Mouse (Mus musculus) layer of hippocampus, adult 9-10 months (tissue): ENCODE measurements around the gene Krt36.

Experiments
- DNase-seq: peaks from one replicate; pipeline ENCODE4 v3.0.0; 2022; ENCODE audit warnings: low spot score

Gene Krt36

GRCm38 (mm10) chr11:100088378-100089025 is 16.9 kb downstream of the Krt36 start:
- no peak for DNase-seq

GRCm38 (mm10) chr11:100087861-100088260 is 17.6 kb downstream of the Krt36 start, which contains the start of gene Krt32:
Gene Krt32 (minus strand): TSS chr11:100088226.
- no peak for DNase-seq

GRCm38 (mm10) chr11:100073873-100074272 is 31.6 kb downstream of the Krt36 start:
- DNase-seq: no peak

GRCm38 (mm10) chr11:100067293-100068036 is 38.0 kb downstream of the Krt36 start:
- no peak for DNase-seq

GRCm38 (mm10) chr11:100066236-100067010 is 39.0 kb downstream of the Krt36 start:
- DNase-seq: no peak

GRCm38 (mm10) chr11:100058875-100059274 is 46.6 kb downstream of the Krt36 start:
- no peak for DNase-seq

GRCm38 (mm10) chr11:100055686-100056655 is 49.5 kb downstream of the Krt36 start:
- no peak for DNase-seq
